Mouse (Mus musculus) heart, embryonic 13.5 days (tissue): ENCODE data around the gene Lman1l. TPM values are rescaled to one million over a fixed set of nuclear protein-coding genes. Genes with fewer than 3 reads are reported as not detected.

Source experiments
- ATAC-seq: fragments of 200-750 bp; cut with Nextera tagmentation; 2 replicates; pipeline ENCODE4 v1.8.0; 2017; ENCODE audit warnings: moderate TSS enrichment; ENCODE audit not compliant: insufficient number of reproducible peaks, low FRiP score, low TSS enrichment; ENCODE audit errors: extremely low read depth
- H3K27ac ChIP-seq: fragments of 300-500 bp; sonication (generic); replicated peaks from 2 replicates; pipeline ENCODE4 v1.5.1; 2015; ENCODE audit warnings: moderate library complexity, mild to moderate bottlenecking, inconsistent platforms
- H3K27me3 ChIP-seq: fragments of 300-500 bp; sonication (generic); replicated peaks from 2 replicates; pipeline ENCODE4 v1.6.1; 2015; ENCODE audit warnings: mild to moderate bottlenecking, inconsistent platforms
- H3K36me3 ChIP-seq: fragments of 300-500 bp; sonication (generic); 2 replicates; pipeline ENCODE4 v1.6.1; 2015; ENCODE audit warnings: mild to moderate bottlenecking, inconsistent platforms
- H3K4me1 ChIP-seq: fragments of 300-500 bp; sonication (generic); 2 replicates; pipeline ENCODE4 v1.6.1; 2015; ENCODE audit warnings: inconsistent platforms
- H3K4me2 ChIP-seq: fragments of 300-500 bp; sonication (generic); 2 replicates; pipeline ENCODE4 v1.6.1; 2015; ENCODE audit warnings: inconsistent platforms, mild to moderate bottlenecking, moderate library complexity
- H3K4me3 ChIP-seq: fragments of 300-500 bp; sonication (generic); 2 replicates; pipeline ENCODE4 v1.5.1; 2015; ENCODE audit warnings: moderate library complexity, mild to moderate bottlenecking, inconsistent platforms
- H3K9ac ChIP-seq: fragments of 300-500 bp; sonication (generic); 2 replicates; pipeline ENCODE4 v1.6.1; 2015; ENCODE audit warnings: inconsistent platforms, mild to moderate bottlenecking, moderate library complexity
- H3K9me3 ChIP-seq: fragments of 300-500 bp; sonication (generic); 2 replicates; pipeline ENCODE4 v1.6.1; 2016; ENCODE audit warnings: inconsistent platforms
- WGBS: fragments of 180-500 bp; shearing (Covaris S2); methylation state at CpG from one replicate; pipeline ENCODE4 v1.1.7; 2015; ENCODE audit warnings: mixed read lengths; 5-methylcytosine and 5-hydroxymethylcytosine counted together
- polyA plus RNA-seq: library from polyadenylated mRNA; unstranded; fragments of >200 nt; fragmentation: Nextera tagmentation; extraction: Ambion mirVana; gene quantifications from 2 replicates; pipeline ENCODE4 v1.2.1, GENCODE M21; 2015

Lman1l gene
- polyA plus RNA-seq, 1 experiment from 2014 or later, result not detected

GRCm38 (mm10) chr9:57644944-57645893 is 24.6 kb upstream of the Lman1l start:
- peak overlapping the region; percentile 97 for H3K27ac ChIP-seq
- peaks cover 48% of the 10 kb centered on the region for H3K4me1 ChIP-seq
- peak overlapping the region; percentile 100 for H3K9ac ChIP-seq
- H3K36me3 ChIP-seq, result peaks cover 14% of the 10 kb centered on the region
- ATAC-seq, result peak; percentile 75
- H3K4me3 ChIP-seq, result peak overlapping the region; percentile 93
- no peaks in the 10 kb centered on the region for H3K27me3 ChIP-seq
- under 1% methylated on average over 75 of the region's 85 CpGs for WGBS
- no peaks in the 10 kb centered on the region for H3K9me3 ChIP-seq
- peak overlapping the region; percentile 97 for H3K4me2 ChIP-seq

- H3K4me2 ChIP-seq, result peak overlapping the region; percentile 97
- peak overlapping the region; percentile 93 for H3K4me3 ChIP-seq
- H3K27me3 ChIP-seq, result no peaks in the 10 kb centered on the region
- WGBS, result under 1% methylated on average over 18 of the region's 18 CpGs
- H3K36me3 ChIP-seq, result peaks cover 14% of the 10 kb centered on the region
- no peaks in the 10 kb centered on the region for H3K9me3 ChIP-seq
- ATAC-seq, result no peak
- peaks cover 55% of the 10 kb centered on the region for H3K4me1 ChIP-seq
- peak overlapping the region; percentile 97 for H3K27ac ChIP-seq
- peak overlapping the region; percentile 100 for H3K9ac ChIP-seq
These were observed 23.9 kb upstream of the Lman1l start for GRCm38 (mm10) chr9:57644442-57644943.

GRCm38 (mm10) chr9:57643856-57644180 is 23.2 kb upstream of the Lman1l start:
- Histone ChIP-seq H3K4me1 (peaks cover 62% of the 10 kb centered on the region), H3K4me3 (peak overlapping the region; percentile 93), H3K9me3 (no peaks in the 10 kb centered on the region), H3K36me3 (peaks cover 14% of the 10 kb centered on the region), H3K27me3 (no peaks in the 10 kb centered on the region), H3K27ac (0 out of 2 replicates have a peak overlapping the region, but pooled peaks have one; percentile 97), H3K4me2 (peak overlapping the region; percentile 97), H3K9ac (peak overlapping the region; percentile 100)
- 54% methylated on average over 7 of the region's 7 CpGs for WGBS
- no peak for ATAC-seq

GRCm38 (mm10) chr9:57643169-57643855 is 22.7 kb upstream of the Lman1l start:
- Histone ChIP-seq H3K27ac (no peak overlapping the region), H3K4me2 (peak overlapping the region; percentile 97), H3K36me3 (peaks cover 14% of the 10 kb centered on the region), H3K9me3 (no peaks in the 10 kb centered on the region), H3K4me1 (peaks cover 67% of the 10 kb centered on the region), H3K4me3 (peak overlapping the region; percentile 93), H3K9ac (peak overlapping the region; percentile 100), H3K27me3 (no peaks in the 10 kb centered on the region)
- no peak for ATAC-seq
- 69% methylated on average over 9 of the region's 9 CpGs for WGBS

- ATAC-seq, result no peak
- Histone ChIP-seq H3K9me3 (no peaks in the 10 kb centered on the region), H3K27me3 (no peaks in the 10 kb centered on the region), H3K9ac (no peak overlapping the region; the same call in 1 of the 2 replicates), H3K4me2 (no peak overlapping the region), H3K36me3 (peaks cover 14% of the 10 kb centered on the region), H3K4me3 (no peak overlapping the region), H3K27ac (no peak overlapping the region), H3K4me1 (peaks cover 81% of the 10 kb centered on the region)
- 84% methylated on average over 13 of the region's 13 CpGs for WGBS
These were observed 21.4 kb upstream of the Lman1l start for GRCm38 (mm10) chr9:57641775-57642550.

- Histone ChIP-seq H3K27me3 (no peaks in the 10 kb centered on the region), H3K36me3 (peaks cover 14% of the 10 kb centered on the region), H3K27ac (peak overlapping the region; percentile 75), H3K4me2 (peak overlapping the region; percentile 67), H3K9me3 (no peaks in the 10 kb centered on the region), H3K4me3 (peak overlapping the region; percentile 37; the same call in 1 of the 2 replicates), H3K9ac (peak overlapping the region; percentile 65), H3K4me1 (peaks cover 89% of the 10 kb centered on the region)
- 67% methylated on average over 1 of the region's 1 CpGs for WGBS
- no peak for ATAC-seq
These were observed 20.4 kb upstream of the Lman1l start for GRCm38 (mm10) chr9:57641022-57641421.

- H3K9me3 ChIP-seq, result no peaks in the 10 kb centered on the region
- 15% methylated on average over 15 of the region's 15 CpGs for WGBS
- H3K4me2 ChIP-seq, result peak overlapping the region; percentile 67
- peak overlapping the region; percentile 75 for H3K27ac ChIP-seq
- ATAC-seq, result no peak
- peaks cover 85% of the 10 kb centered on the region for H3K4me1 ChIP-seq
- H3K36me3 ChIP-seq, result peaks cover 14% of the 10 kb centered on the region
- no peaks in the 10 kb centered on the region for H3K27me3 ChIP-seq
- H3K9ac ChIP-seq, result peak overlapping the region; percentile 65
- peak overlapping the region; percentile 37 for H3K4me3 ChIP-seq
These were observed 19.8 kb upstream of the Lman1l start for GRCm38 (mm10) chr9:57640384-57640783.

GRCm38 (mm10) chr9:57639661-57640328 is 19.2 kb upstream of the Lman1l start:
- no peak for ATAC-seq
- Histone ChIP-seq H3K4me2 (peak overlapping the region; percentile 67), H3K4me1 (peaks cover 85% of the 10 kb centered on the region), H3K27ac (peak overlapping the region; percentile 75), H3K27me3 (no peaks in the 10 kb centered on the region), H3K4me3 (peak overlapping the region; percentile 37), H3K36me3 (peaks cover 14% of the 10 kb centered on the region), H3K9ac (peak overlapping the region; percentile 65), H3K9me3 (no peaks in the 10 kb centered on the region)
- WGBS, result 73% methylated on average over 5 of the region's 5 CpGs

- Histone ChIP-seq H3K27ac (peak overlapping the region; percentile 94), H3K9me3 (no peaks in the 10 kb centered on the region), H3K36me3 (peaks cover 14% of the 10 kb centered on the region), H3K4me3 (peak overlapping the region; percentile 8; the same call in 1 of the 2 replicates), H3K9ac (peak overlapping the region; percentile 65), H3K4me2 (peak overlapping the region; percentile 52), H3K4me1 (peaks cover 80% of the 10 kb centered on the region), H3K27me3 (no peaks in the 10 kb centered on the region)
- ATAC-seq, result 0 out of 2 replicates have a peak, but pooled peaks have one; percentile 26
- WGBS, result 40% methylated on average over 8 of the region's 8 CpGs
These were observed 18.3 kb upstream of the Lman1l start for GRCm38 (mm10) chr9:57638651-57639459.
